Mouse (Mus musculus) kidney, postnatal 14 days (tissue): Measurements from ENCODE around the gene Dnal4.
A peak's percentile ranks its signal among the peaks of the same experiment; 100 is the strongest.
"Not testable (repeated sequence)": the region's sequence is repeated elsewhere in the genome, so short reads cannot be mapped to it uniquely, and the experiment has no call there.

Source experiments
- DNase-seq: peaks from one replicate; pipeline ENCODE4 v3.0.0; 2022; ENCODE audit warnings: mixed read lengths

Dnal4 gene

DNA sequence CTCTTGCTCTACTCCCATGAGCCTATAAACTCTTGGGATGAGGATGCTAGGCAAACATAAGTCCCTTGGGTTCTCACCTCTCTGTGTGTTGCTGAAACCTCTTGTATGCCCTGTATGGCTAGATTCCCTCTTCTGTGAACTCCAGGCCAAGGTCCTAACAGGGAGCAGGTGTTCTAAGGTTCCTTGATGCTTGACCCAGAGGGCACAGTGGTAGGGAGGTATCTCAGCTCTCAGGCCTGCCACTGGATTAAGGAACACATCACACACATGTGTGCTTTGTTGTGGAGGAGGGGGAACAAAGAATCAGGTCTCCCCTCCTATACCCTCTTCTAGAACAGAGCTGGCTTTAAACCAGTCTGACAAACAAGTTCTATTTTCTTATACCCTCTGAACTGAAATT is at the start of gene Dnal4:
Gene Dnal4, minus strand, starts transcription at position 101 of the 400 bp plus-strand sequence.
- DNase-seq = no peak

DNA sequence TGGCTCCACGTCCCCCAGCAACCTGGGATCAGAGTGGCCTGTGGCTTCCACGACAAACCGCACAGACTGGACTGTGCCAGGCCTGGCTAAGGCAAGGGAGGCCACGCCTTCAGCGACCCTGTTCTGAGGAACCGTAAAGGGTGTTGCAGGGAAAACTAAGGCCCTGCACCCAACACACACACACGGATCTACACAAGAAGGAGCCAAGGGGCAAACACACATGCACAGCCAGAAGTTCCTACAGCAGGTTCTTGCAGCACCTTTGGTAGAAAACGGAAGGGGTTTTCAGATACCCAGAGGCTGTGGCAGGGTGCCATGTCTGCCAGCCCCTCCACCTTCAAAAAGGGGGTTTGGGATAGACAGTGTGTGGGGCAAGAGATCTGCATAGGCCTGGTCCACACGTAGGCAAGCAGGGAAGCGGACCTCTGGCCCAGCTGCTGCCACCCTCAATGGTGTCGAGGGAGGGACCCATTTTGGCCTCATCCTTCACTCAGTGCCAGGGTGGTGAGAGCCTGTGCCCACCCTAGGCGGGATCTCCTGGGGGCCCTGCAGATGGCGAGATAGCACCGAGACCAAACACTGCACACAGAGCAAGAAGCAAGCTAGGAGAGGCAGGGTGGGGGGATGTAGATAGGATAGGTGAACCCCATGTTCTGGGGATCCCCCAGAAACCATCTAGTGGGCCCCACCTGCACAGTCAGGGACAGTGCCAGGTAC is 49.6 kb upstream of the Dnal4 start:
- no peak for DNase-seq

DNA sequence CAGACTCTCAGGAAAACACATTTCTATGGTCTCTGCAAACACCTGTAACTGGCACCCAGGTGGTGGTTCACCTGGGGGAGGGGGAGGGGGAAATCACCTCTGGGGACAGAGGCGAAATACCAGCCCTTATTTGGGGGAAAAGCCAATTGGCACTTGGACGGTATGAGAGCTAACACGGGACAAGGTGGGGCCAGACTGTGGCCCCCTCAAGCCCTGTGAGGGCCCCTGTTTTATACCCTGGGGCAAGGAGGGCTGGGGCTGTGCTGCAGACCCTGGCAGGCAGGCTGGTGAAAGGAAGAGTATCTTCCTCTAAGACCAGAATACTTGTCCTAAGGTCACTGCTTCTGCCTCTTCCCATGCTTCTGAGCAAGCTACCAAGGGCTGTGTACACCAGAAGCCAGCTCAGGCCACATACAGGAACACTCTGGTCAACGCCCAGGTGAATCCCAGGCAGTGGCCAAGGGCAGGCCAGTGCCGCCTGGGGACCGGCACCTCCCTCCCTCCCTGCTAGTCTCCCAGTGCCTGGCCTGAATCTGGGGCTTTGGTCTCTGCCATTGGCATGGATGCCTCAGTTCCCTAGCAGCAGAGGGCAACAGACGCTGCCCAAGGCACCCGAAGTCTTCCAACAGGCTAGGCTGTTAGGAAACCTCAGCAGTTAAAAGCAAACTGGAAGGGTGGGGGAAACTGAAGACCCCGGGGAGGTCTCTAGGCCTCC is 48.7 kb upstream of the Dnal4 start:
- no peak for DNase-seq

DNA sequence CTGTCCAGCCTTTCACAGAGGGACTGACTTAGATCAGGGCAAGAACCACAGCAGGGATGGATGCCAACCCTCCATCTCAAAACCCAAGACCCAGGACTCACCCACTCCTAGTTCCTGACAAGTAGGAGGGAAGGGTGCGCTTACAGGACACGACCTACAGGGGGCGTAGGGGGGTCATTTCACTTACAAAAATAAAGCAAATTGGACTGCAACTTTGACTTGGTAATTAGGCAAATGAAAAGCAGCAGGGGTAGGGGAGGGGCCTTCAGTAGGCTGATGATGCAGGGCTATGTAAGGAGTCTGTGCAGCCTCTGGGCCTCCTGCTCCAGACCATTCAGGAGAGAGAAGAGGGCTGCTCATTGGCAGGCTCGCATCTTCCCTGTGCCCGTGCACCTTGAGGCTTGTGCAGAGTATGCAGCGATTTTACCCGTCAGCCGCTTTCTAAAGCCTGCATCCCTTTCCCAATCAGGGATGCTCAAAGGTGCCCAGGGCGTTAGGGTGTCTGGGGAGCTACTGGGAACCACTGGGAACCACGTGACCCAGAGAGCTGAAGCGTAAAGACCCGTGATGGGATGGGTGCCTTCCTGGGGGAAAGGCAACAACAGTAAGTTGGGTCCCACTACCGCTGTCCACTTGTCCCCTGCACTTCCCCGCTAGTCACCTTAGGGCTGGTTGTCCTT is 47.6 kb upstream of the Dnal4 start:
- DNase-seq = no peak

DNA sequence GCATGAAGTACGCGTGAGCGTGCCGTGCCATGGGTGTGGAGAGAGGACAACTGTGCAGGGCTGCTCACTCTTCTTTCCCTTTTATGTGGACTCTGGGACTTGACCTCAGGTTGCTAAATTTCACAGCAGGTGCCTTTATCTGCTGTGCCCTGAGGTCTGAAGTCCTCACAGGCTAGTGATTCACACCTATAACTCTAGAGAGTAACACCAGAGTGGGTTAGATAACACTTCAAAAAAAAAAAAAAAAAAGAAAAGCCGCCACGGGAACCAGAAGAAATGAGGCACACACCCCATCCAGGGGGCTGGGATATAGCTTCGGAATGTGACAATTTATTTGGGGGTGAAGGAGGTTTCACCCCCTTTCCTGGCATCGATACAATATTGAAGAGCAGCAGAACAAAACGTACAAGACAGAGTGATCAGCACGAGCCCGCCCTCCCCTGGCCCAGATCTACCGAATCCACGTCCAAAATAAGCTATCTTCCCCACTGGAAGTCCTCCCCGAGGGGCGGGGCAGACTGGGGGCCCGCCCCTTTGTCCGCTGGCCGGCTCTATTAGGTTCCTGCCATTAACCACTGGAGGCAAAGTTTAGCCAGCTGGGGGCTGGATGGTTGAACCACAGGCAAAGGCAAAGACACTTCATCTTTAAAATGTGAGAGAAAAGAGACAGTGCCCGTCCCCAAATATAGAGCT is 46.1 kb upstream of the Dnal4 start:
- peak; percentile 78 for DNase-seq

DNA sequence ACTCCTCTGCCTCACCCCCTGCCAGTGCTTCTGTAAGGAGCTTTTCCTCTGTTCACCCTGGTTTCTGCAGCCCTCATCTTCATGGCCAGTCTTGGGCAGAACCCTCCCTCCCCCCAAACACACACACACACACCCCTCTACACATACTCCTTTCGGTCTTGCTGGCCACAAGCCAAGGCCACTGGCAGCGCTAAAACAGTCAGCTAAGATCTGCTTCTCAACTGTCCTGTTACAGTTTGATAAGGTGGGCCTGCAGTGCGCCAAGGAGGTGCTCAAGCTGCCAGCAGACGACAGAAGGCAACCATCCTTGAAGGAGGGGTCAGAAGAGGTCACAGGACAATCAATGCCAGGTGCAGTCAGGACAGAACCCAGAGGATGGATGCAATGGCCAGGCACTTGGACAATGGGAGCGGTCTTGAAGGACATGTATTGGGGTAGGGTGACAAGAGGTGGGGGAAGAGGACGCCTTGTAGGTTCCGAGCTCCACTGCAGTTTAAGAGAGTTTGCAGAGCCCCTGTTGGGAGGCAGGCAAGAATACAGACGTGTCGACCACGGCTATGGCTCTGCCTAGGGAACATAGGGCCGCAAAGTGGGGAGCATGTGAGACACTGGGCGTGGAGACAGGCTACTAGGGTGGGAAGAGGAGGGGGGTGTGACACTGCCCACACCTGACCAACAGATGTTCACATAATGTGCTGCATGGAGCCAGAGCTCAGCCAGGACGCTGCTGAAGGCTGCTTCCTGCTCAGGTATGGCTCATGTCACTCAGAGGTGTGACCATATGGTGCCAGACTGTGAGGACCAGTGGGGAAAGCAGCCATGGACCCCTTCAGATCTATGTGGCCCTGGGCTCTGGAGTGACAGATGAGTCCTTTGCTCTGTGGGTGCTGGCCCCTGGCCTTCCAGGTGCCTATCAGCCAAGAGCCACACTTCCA is 44.9 kb upstream of the Dnal4 start:
- DNase-seq = no peak

DNA sequence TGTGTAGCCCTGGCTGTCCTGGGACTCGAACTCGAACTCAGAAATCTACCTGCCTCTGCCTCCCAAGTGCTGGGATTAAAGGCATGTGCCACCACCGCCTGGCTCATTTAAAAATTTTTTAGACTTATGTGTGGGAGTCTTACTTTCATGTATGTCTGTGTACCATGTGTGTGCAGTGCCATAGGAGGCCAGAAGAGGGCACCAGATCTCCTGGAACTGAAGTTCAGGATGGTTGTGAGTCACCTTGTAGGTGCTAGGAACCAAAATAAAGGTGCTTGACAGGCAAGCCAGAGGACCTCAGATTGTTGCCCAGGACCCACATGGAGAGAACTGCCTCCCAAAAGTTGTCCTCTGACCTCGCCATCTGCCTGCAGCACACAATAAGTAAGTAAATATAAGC is 40.7 kb upstream of the Dnal4 start:
- no peak for DNase-seq

DNA sequence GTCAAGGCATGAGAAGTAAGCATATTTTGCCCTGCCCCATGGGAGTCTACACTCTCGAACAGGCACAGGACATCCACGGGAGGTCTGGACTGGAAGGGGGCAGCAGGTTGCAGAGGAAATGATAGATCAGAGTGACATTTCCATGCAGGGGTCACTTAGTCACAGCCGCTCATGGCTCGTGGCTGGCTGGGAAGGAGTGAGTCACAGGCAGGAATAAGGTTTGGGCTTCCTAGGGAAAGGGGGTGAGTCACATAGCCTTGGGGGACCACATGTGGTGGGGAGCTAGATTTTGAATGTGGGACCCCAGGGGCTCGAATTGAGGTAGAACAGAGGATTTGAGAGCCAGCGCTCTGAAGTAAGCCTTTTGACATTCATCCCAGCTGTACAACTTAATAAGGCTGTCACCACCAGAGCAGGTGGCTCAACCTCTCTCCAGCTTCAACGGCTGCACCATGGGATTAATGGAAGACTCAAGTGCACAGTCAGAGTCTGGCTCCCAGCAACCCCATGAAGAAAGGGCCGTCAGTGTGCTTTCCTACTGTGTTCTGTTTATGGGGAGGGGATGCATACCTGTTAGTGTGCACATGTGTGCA is 36.1 kb upstream of the Dnal4 start:
- no peak for DNase-seq

DNA sequence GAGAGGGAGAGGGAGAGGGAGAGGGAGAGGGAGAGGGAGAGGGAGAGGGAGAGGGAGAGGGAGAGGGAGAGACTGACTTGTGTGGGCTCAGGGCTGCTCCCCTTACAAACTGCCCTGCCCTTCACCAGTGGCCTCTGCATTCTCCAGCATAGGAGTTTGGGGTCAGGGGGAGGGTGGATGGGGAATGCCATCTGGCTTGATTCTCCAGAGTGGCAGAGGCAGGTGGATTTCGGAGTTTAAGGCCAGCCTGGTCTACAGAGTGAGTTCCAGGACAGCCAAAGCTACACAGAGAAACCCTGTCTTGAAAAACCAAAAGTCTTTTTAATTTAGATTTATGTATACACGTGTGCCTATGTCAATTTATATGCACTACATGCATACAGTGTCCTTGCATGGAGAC is 35.2 kb upstream of the Dnal4 start:
- DNase-seq = not testable (repeated sequence)

DNA sequence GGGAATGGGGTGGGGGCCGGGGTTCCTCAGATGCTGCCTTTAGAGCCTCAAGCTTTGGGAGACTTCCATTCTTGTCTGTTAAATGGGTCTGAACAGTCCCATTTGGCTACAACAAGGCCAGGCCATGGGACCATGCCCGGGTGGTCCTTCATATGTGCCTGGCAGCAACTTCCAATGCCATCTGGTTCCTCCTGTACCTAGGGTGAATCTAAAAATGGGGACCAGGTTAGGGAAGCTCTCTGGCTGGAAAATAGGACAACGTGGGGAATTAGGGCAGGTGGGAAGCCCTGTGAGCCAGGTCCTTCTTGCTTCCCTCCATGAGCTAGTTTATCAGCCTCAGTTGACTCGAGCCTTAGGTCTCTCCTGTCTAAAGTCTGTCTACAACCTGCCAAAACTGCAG is 33.3 kb upstream of the Dnal4 start:
- DNase-seq = no peak

DNA sequence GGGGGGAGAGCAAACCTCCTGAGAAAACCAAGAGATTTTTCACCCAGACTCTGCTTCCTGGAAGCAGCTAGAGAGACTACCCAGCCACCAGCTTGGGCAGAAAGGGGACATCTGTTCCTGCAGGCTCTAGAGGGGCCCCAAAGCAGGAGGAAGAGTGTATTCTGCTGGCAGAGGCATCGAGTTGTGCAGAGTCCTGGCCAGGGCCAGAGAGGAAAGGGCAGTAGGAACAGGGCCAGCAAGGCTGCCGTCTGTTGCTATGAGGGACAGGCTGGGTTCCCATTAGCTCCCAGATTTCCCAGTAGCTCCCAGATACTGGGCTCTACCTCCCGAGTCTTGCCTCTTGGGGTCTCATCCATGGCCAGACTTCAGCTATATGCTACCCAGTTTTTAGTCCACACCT is 32.4 kb upstream of the Dnal4 start:
- DNase-seq = no peak

DNA sequence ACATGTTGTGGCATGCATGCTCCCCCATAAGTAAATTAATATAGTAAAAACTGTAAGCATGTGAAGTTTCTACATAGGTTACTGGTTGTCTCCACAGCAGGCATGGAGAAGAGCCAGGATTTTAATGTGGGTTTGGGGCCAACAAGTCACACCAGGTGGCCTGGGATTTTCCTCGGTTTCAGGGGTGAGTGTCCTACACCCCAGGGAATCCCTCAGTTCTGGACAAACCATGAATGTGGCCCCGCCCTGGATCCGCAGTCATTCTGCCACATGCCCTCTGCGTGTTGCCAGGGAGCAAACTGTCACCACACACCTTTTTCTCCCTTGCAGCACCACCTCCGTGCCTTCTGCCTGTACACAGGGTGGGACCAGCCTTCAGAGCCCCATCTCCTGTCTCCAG is 31.0 kb upstream of the Dnal4 start:
- DNase-seq = no peak

DNA sequence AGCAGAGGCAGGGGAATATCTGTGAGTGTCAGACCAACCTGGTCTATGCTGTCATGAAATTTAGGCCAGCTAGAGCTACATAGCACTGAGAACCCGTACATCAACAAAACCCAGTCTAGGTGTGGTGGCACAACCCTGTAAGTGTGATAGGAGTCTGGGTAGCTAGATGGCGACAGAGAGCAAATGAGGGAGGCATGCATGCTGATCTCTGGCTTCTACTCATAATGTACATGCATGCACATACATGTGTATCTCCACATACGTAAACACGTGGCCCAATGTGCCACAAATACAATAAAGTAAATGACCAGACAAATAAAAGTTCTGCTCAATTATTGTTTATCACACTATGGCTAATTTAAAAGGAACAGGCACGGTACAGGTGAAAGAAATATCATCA is 30.5 kb upstream of the Dnal4 start:
- DNase-seq = peak; percentile 43

DNA sequence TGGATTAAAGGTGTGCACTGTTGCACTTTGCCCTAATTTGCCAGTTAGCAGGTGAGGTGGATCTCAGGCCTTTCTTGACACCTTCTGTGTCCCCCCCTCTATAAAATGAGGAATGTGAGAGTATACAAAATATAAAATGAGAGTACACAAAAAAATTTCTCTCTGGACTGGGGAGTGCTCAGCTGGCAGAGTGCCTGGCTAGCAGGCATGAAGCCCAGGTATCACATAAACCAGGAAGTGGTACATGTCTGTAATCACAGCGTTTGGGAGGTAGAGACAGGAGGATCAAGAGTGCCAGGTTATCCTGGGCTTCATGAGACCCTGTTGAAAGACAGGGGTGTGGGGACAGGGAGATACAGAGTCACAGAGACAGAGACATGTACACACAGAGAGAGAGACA is 29.4 kb upstream of the Dnal4 start:
- DNase-seq = no peak

DNA sequence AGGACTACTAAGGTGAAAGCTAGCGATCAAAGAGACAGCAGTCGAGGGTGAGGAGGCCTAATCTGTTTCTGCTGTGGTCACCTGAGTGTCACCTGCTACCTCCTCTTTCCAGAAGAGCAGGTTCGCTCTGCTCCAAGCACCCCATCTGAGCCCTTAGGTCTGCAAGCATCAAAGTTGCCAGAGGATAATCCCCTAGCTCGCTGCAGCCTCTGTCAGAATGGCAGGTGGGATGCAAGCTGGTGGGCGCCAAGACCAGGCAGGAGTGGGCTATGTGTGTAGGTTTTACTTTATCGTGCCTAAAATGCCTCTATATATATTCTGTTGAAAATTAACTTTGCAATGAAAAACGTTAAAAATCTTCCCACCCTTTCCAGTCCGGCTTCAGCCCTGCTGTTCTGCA is 27.6 kb upstream of the Dnal4 start:
- no peak for DNase-seq

DNA sequence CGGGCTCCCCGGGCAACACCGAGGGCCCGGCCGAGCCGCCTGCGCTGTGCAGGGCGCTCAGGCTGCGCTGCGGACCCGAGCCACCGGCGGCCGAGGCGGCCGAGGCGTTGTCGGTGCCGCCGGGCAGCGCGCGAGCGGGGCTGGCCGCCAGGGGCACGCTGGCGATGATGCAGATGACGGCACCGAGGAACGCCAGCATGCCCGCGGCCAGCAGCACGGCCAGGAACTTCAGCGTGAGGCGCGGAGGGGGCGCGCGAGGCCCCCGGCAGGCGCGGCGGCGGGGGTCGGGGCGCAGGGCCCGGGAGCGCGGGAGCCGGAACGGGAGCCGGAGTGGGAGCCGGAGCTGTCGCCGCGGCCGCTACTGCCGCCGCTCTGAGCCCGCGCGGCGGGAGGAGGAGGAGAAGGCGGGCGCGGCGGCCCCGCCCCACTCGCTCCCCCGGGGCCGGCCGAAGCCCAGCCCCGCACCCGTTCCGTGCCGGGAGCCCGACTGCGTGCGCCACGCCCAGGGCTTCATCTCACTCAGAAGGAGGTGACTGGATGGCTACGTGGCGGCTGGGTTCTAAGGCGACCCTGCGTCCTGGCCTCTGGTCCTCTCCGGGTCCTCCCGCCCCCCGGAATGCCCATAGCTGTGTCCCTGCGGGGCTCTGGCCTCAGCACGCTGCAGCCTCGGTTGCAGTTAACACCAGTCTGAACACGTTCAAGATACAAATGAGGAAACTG is 26.9 kb upstream of the Dnal4 start, which contains the start of gene Nptxr:
Gene Nptxr, minus strand, starts transcription at position 415 of the 720 bp plus-strand sequence.
- DNase-seq = peak; percentile 63

DNA sequence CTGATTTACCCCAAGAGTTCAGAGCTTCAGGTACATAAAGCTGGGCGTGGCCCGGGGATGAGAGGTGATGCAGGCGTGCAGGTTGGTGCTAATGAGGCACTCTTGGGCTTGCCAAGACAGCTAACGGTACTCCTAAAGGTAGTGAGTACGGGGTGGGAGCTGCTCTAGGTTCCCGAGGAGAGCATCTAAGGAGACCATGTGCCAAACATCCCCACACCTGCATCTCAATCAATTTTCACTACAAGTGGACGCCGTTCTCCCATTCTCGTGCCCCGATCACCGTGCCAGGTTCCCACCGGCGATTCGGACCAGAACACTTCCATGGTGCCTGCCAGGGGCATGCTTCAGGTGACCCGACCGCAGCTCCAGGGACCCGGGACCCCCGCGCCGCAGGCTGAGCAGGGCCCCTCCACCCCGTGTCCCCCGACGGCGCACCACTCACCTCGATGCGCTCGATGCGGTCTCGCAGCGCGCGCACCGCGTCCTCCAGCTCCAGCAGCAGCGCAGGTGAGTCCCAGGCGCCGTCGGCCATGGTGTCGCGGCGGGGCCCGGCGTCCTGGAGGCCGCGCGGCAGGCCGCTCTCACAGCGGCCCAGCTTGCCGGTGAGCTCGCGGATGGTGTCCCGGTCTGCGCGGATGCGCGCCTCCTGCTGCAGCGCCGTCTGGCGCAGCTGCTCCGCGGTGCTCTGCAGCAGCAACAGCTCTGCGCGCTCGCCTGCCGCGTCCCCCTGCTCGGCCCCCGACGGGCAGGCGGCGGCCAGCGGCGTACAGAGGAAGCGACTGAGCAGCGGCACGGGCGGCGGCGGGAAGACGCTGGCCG is 26.1 kb upstream of the Dnal4 start:
- peak; percentile 36 for DNase-seq

DNA sequence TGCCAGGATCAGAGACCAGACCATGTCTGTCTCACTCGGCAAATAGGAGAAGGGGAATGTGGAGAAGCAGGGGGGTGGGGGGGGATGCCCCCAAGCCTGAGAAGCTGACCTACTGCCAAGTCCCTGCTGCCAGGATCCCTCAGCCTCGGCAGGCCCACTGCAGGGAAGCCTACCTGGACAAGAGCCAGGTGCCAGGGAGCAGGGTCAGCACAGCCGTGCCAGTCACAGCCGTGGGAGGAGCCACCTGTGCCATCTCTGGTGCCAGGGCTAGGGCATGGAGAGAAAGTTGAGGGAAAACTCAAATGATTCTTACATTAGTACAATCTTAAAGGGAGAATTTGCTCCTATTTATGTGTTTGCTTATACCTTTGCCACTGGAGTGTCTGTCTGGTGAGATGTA is 24.7 kb upstream of the Dnal4 start:
- DNase-seq = no peak

DNA sequence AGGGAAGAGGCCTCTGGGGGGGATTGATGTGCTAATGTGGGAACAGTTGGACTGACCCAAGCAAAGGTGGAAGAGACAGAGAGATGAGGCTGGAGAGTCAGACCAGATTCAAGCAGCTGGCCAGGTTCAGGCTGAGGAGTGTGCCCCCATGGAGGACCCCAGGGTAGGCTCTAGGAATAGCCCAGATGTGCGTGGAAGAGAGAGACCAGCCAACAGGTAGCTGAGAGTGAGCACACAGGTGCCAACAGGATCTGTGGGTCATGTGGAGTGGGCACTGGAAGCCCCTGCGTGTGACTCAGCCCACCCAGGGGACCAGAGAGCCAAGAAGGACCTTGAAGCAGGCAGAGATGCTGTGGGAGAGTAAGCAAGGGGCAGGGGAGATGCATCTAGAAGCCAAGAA is 24.0 kb upstream of the Dnal4 start:
- no peak for DNase-seq

DNA sequence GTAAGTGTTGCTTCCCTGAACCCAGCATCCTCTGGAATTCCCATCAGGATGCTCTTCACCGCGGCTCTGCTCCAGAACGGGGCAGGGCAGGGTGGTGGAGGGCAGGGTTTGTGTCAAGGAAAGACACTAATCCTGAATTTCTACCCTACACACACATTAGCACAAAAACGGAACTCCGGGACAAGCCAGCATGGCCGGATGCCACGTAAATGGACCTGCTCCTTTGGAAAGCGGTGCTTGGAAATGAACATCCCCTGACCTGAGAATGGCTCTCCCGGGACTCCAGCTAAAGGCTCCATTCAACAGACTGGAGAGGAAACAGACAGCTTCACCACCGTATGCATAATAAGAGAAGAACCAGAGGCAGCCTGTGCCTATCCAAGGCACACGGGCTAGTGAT is 23.1 kb upstream of the Dnal4 start:
- no peak for DNase-seq
